Mouse (Mus musculus): ENCODE measurements around the gene 6030468B19Rik. TPM values are rescaled to one million over a fixed set of nuclear protein-coding genes. Genes with fewer than 3 reads are reported as not detected.

6030468B19Rik gene
- polyA plus RNA-seq, 1 experiment from 2014 or later, result 1.7 TPM

DNA sequence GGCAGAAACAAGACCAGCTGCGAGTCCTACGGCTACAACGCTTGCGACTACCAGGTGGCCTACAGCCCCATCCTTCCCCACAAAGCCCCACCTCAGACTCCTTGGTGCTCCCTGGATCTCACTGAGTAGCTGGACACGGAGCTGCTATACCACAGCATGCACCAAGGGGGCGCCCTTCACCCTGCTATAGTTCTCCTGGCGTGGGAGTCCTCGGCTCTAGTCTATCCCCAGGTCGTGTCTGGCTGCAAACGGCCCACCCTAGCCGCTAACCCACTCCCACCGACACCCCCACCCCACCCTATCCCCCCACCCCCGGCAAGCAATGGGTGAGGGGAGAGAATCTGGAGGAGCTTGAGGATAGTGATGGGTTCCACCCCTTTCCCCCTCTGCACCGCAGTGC, 7.2 kb upstream of the 6030468B19Rik start:
- ATAC-seq (ENCODE audit: insufficient number of reproducible peaks, low FRiP score), result peak; percentile 64; the same call in 1 of the 2 replicates
- H3K9me3 ChIP-seq (replicated peaks), result no peaks in the 10 kb centered on the region
- H3K4me1 ChIP-seq (replicated peaks), result peaks cover 23% of the 10 kb centered on the region
- no peak overlapping the region for H3K27ac ChIP-seq (ENCODE audit: poor library complexity, severe bottlenecking)
- 5% methylated on average over 14 of the region's 14 CpGs for WGBS
- H3K27me3 ChIP-seq (replicated peaks), result peaks cover 10% of the 10 kb centered on the region
- H3K4me2 ChIP-seq, result peak overlapping the region; percentile 59
- 0 out of 2 replicates have a peak overlapping the region, but pooled peaks have one; percentile 21 for H3K9ac ChIP-seq
- H3K4me3 ChIP-seq, result peak overlapping the region; percentile 23
- H3K36me3 ChIP-seq, result no peaks in the 10 kb centered on the region

GRCm38 (mm10) chr11:117790703-117791440, 6.6 kb upstream of the 6030468B19Rik start:
- Histone ChIP-seq H3K27ac (ENCODE audit: poor library complexity, severe bottlenecking) (no peak overlapping the region), H3K9me3 (replicated peaks) (no peaks in the 10 kb centered on the region), H3K4me2 (peak overlapping the region; percentile 59), H3K4me3 (peak overlapping the region; percentile 23), H3K4me1 (replicated peaks) (peaks cover 23% of the 10 kb centered on the region), H3K36me3 (no peaks in the 10 kb centered on the region), H3K27me3 (replicated peaks) (peaks cover 10% of the 10 kb centered on the region), H3K9ac (0 out of 2 replicates have a peak overlapping the region, but pooled peaks have one; percentile 21)
- WGBS, result 27% methylated on average over 23 of the region's 23 CpGs
- peak; percentile 80 for ATAC-seq (ENCODE audit: insufficient number of reproducible peaks, low FRiP score)

DNA sequence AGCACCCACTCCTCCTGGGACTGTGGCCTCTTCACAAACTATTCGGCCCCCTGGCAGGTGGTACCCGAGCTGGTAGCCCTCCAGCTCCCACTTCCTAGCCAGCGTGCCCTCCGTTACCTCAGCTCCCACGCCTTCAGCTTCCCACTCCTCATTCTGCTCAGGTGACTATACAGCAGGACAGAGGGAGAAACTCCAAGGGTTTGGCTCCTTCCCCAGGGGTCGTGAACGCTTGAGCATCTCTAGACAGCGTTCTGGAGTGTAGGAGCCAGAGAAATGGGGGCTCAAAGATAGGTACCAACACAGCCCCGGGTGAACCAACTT, 6.1 kb upstream of the 6030468B19Rik start:
- no peaks in the 10 kb centered on the region for H3K36me3 ChIP-seq
- H3K4me2 ChIP-seq, result no peak overlapping the region
- no peak overlapping the region for H3K4me3 ChIP-seq
- 80% methylated on average over 9 of the region's 9 CpGs for WGBS
- peaks cover 23% of the 10 kb centered on the region for H3K4me1 ChIP-seq (replicated peaks)
- H3K27ac ChIP-seq (ENCODE audit: poor library complexity, severe bottlenecking), result no peak overlapping the region
- ATAC-seq (ENCODE audit: insufficient number of reproducible peaks, low FRiP score), result no peak
- peaks cover 14% of the 10 kb centered on the region for H3K27me3 ChIP-seq (replicated peaks)
- H3K9ac ChIP-seq, result no peak overlapping the region
- H3K9me3 ChIP-seq (replicated peaks), result no peaks in the 10 kb centered on the region

DNA sequence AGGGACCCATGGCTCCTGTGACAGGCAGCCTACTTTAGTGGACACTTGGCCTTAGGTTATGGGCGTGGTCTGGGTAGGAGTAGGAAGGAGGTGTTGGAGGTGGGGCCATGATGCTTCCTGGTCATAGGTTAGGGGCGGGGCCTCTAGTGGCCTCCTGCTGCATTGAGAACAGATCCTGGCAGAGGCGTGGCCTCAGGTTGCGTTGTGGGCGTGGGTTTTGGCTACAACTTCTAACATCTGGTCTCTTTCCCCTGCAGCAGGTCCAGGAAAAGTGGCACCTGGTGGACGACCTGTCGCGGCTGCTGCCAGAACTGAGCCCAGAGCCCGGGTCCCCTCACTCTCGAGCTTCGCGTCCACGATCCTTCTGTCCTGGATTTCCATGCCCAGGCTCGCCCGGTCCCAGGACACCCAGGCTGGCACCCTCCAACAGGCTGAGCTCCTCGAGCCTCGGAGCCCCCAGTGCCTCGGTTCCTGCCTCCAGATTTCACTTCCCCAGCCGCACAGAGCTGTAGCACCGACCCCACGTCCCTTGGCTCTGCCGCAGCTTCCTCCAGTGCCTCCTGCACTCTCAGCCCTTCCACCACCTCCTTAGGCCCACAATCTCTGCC, 5.1 kb upstream of the 6030468B19Rik start:
- Histone ChIP-seq H3K9ac (peak overlapping the region; percentile 65), H3K4me3 (peak overlapping the region; percentile 36), H3K27me3 (replicated peaks) (peaks cover 16% of the 10 kb centered on the region), H3K4me2 (peak overlapping the region; percentile 73), H3K9me3 (replicated peaks) (no peaks in the 10 kb centered on the region), H3K36me3 (no peaks in the 10 kb centered on the region), H3K27ac (ENCODE audit: poor library complexity, severe bottlenecking) (no peak overlapping the region), H3K4me1 (replicated peaks) (peaks cover 24% of the 10 kb centered on the region)
- ATAC-seq (ENCODE audit: insufficient number of reproducible peaks, low FRiP score), result peak; percentile 84
- 10% methylated on average over 22 of the region's 22 CpGs for WGBS

DNA sequence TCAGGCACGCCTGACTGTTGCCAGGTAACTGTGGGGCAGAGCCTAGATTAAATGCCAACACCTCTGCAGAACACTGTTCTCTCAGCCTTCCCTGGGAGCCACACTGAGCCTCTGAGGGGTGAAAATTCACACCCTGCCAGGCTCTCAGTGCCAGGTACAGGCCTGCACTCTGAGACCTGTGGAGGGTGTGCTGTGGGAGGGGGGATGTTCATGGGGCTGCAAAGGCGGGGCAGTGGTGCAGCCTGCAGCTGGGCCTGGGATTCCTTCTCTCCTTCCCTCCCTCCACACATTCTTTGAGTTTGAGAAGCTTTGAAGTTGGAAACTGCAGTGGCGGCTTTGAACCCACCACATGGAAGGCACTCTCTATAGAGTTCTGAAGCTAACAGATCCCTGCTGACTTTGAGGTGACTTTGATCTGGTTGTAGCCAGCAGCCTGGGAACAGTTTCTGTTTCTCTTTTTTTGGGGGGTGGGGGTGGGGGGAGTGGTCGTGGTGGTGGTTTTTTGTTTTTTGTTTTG, 3.4 kb upstream of the 6030468B19Rik start:
- no peak for ATAC-seq (ENCODE audit: insufficient number of reproducible peaks, low FRiP score)
- Histone ChIP-seq H3K27me3 (replicated peaks) (peaks cover 16% of the 10 kb centered on the region), H3K4me1 (replicated peaks) (peaks cover 40% of the 10 kb centered on the region), H3K9ac (no peak overlapping the region), H3K4me3 (no peak overlapping the region), H3K9me3 (replicated peaks) (no peaks in the 10 kb centered on the region), H3K27ac (ENCODE audit: poor library complexity, severe bottlenecking) (no peak overlapping the region), H3K36me3 (no peaks in the 10 kb centered on the region), H3K4me2 (no peak overlapping the region)
- WGBS, result 52% methylated on average over 4 of the region's 4 CpGs

DNA sequence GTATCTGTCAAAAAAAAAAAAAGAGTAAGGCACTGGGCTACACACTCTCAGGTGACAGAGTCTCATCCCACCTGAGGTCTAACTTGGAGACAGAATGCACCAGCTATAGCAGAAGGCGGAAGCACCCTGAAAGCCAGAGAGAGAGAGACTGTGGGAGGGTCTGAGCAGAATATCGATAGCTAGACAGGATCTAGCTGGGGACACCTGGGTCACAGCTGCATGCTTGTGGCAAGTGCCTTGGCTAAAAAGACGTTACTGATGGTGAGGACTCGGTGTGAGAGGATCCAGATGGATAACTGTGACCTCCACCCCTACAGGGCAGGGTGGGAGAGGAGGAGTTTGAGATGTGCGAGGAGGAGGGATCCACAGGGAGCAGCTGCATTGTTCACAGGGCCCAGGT, 506 bp upstream of the 6030468B19Rik start:
- Histone ChIP-seq H3K9ac (no peak overlapping the region), H3K27ac (ENCODE audit: poor library complexity, severe bottlenecking) (no peak overlapping the region), H3K27me3 (replicated peaks) (peaks cover 9% of the 10 kb centered on the region; the same call in 1 of the 2 replicates), H3K4me2 (no peak overlapping the region), H3K4me1 (replicated peaks) (peaks cover 30% of the 10 kb centered on the region), H3K4me3 (no peak overlapping the region), H3K36me3 (no peaks in the 10 kb centered on the region), H3K9me3 (replicated peaks) (no peaks in the 10 kb centered on the region)
- no peak for ATAC-seq (ENCODE audit: insufficient number of reproducible peaks, low FRiP score)
- 35% methylated on average over 5 of the region's 5 CpGs for WGBS

GRCm38 (mm10) chr11:117798160-117798541, 691 bp downstream of the 6030468B19Rik start:
- Histone ChIP-seq H3K9ac (peak overlapping the region; percentile 28; the same call in 1 of the 2 replicates), H3K4me3 (peak overlapping the region; percentile 4; the same call in 1 of the 2 replicates), H3K9me3 (replicated peaks) (no peaks in the 10 kb centered on the region), H3K4me2 (peak overlapping the region; percentile 30), H3K27ac (ENCODE audit: poor library complexity, severe bottlenecking) (no peak overlapping the region), H3K4me1 (replicated peaks) (peaks cover 22% of the 10 kb centered on the region), H3K27me3 (replicated peaks) (peaks cover 12% of the 10 kb centered on the region), H3K36me3 (no peaks in the 10 kb centered on the region)
- ATAC-seq (ENCODE audit: insufficient number of reproducible peaks, low FRiP score), result peak; percentile 52; the same call in 1 of the 2 replicates
- 13% methylated on average over 2 of the region's 2 CpGs for WGBS

DNA sequence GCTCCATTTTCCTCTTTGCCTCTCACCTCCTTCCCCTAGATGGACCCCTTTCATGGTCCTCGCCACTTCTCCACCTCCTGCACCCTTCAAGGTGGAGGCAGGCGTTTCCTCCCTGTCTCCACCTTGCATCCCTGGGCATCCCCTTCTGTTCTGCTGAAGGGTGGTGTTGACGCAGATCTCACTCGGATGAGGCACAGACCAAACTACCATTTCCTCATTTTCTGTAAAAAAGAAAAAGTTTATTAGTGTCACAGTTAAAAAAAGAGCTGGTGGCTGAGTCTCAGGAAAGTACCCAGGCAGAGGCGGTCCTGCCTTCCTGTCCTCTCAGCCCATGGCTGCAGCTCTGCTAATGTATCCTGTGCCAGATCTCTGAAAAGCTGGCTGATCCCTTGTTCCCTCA, 1.7 kb downstream of the 6030468B19Rik start:
- H3K9me3 ChIP-seq (replicated peaks), result no peaks in the 10 kb centered on the region
- no peak overlapping the region for H3K4me3 ChIP-seq
- 62% methylated on average over 5 of the region's 5 CpGs for WGBS
- H3K4me1 ChIP-seq (replicated peaks), result peaks cover 22% of the 10 kb centered on the region
- no peak overlapping the region for H3K27ac ChIP-seq (ENCODE audit: poor library complexity, severe bottlenecking)
- no peak for ATAC-seq (ENCODE audit: insufficient number of reproducible peaks, low FRiP score)
- peaks cover 11% of the 10 kb centered on the region for H3K27me3 ChIP-seq (replicated peaks)
- H3K9ac ChIP-seq, result no peak overlapping the region
- H3K4me2 ChIP-seq, result peak overlapping the region; percentile 20; the same call in 1 of the 2 replicates
- H3K36me3 ChIP-seq, result no peaks in the 10 kb centered on the region

DNA sequence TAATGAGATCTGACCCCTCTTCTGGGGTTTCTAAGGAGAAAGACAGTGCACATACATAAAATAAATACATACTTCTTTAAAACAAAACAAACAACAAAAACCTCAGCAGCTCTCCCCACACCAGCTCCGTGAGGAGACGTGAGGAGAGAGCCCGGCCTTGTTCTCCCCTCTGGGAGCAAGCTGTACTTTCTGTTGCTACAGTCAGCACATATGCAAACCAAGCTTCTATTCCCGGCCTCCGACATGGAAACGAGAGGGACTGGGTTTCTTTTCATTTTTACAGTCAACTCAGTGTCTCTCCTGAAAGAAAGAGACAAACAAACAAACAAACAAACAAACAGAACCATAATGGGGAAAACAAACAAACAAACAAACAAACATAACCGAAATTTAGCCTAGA, 2.6 kb downstream of the 6030468B19Rik start:
- no peak overlapping the region for H3K4me2 ChIP-seq
- H3K27me3 ChIP-seq (replicated peaks), result peaks cover 11% of the 10 kb centered on the region
- H3K9me3 ChIP-seq (replicated peaks), result no peaks in the 10 kb centered on the region
- no peak overlapping the region for H3K4me3 ChIP-seq
- peaks cover 22% of the 10 kb centered on the region for H3K4me1 ChIP-seq (replicated peaks)
- ATAC-seq (ENCODE audit: insufficient number of reproducible peaks, low FRiP score), result no peak
- H3K36me3 ChIP-seq, result no peaks in the 10 kb centered on the region
- no peak overlapping the region for H3K27ac ChIP-seq (ENCODE audit: poor library complexity, severe bottlenecking)
- no peak overlapping the region for H3K9ac ChIP-seq
- 87% methylated on average over 7 of the region's 7 CpGs for WGBS

- ATAC-seq (ENCODE audit: insufficient number of reproducible peaks, low FRiP score), result no peak
- no peak overlapping the region for H3K4me3 ChIP-seq
- H3K4me2 ChIP-seq, result no peak overlapping the region
- no peaks in the 10 kb centered on the region for H3K36me3 ChIP-seq
- peaks cover 22% of the 10 kb centered on the region for H3K4me1 ChIP-seq (replicated peaks)
- H3K27ac ChIP-seq (ENCODE audit: poor library complexity, severe bottlenecking), result no peak overlapping the region
- H3K9ac ChIP-seq, result no peak overlapping the region
- H3K9me3 ChIP-seq (replicated peaks), result no peaks in the 10 kb centered on the region
- peaks cover 9% of the 10 kb centered on the region for H3K27me3 ChIP-seq (replicated peaks)
- 72% methylated on average over 7 of the region's 7 CpGs for WGBS
Observed at GRCm38 (mm10) chr11:117801650-117802049, 4.2 kb downstream of the 6030468B19Rik start.

DNA sequence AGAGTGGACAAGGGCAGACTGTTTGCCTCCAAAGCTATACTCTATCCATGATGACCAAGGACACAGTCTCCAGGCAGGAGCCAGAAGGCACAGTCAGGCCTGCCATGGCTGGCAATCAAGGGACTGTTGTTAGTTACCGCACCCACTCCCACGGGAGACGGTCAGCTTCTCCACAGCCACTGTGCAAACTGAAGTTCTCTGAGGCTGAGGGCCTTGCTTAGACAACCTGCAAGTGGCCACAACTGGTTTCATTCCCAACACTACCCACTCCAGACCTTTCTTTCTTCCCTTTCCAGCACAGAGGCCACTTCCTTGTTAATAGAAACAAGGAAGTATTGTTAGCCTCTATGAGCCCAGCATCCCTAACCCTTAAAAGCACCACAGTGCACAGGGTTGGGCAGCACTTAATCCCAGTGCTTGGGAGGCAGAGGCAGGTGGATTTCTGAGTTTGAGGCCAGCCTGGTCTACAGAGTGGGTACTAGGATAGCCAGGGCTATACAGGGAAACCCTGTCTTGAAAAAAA, 5.8 kb downstream of the 6030468B19Rik start:
- H3K36me3 ChIP-seq, result no peaks in the 10 kb centered on the region
- no peaks in the 10 kb centered on the region for H3K9me3 ChIP-seq (replicated peaks)
- H3K9ac ChIP-seq, result no peak overlapping the region
- H3K4me2 ChIP-seq, result no peak overlapping the region
- 94% methylated on average over 3 of the region's 3 CpGs for WGBS
- no peak overlapping the region for H3K27ac ChIP-seq (ENCODE audit: poor library complexity, severe bottlenecking)
- no peak for ATAC-seq (ENCODE audit: insufficient number of reproducible peaks, low FRiP score)
- H3K27me3 ChIP-seq (replicated peaks), result peaks cover 9% of the 10 kb centered on the region
- H3K4me3 ChIP-seq, result no peak overlapping the region
- peaks cover 13% of the 10 kb centered on the region for H3K4me1 ChIP-seq (replicated peaks)
